Mouse (Mus musculus) CH12.LX (cell line): ENCODE results near the gene Jpt2. TPM values are rescaled to one million over a fixed set of nuclear protein-coding genes. Genes with fewer than 3 reads are reported as not detected.

Source experiments
- DNase-seq: peaks from one replicate; pipeline ENCODE4 v3.0.0-alpha.2; 2013; ENCODE audit errors: extremely low read depth
- H3K27ac ChIP-seq: 2 replicates; pipeline ENCODE4 v1.5.1; 2012; ENCODE audit warnings: low read depth, mild to moderate bottlenecking, control low read depth, moderate library complexity; ENCODE audit not compliant: insufficient read depth
- H3K27me3 ChIP-seq: replicated peaks from 2 replicates; pipeline ENCODE3; 2012; ENCODE audit warnings: inconsistent platforms
- H3K36me3 ChIP-seq, 2 experiments: replicated peaks in 1 of 2; 2 replicates each; pipeline versions ENCODE3 to v1.6.1; 2012; ENCODE audit warnings: inconsistent platforms in 1 of 2, low read length in 1 of 2, mild to moderate bottlenecking in 1 of 2, mixed read lengths in 1 of 2, moderate library complexity in 1 of 2; ENCODE audit not compliant: control insufficient read depth in 1 of 2, insufficient read depth in 1 of 2
- H3K4me1 ChIP-seq, 2 experiments: 2 replicates each; pipeline ENCODE4 v1.6.1; 2012; ENCODE audit warnings: inconsistent platforms in 1 of 2, moderate library complexity in 1 of 2; ENCODE audit not compliant: insufficient read depth in 2 of 2, control insufficient read depth in 1 of 2
- H3K4me2 ChIP-seq: 2 replicates; pipeline ENCODE4 v1.6.1; 2012; ENCODE audit warnings: low read depth, mild to moderate bottlenecking, control low read depth; ENCODE audit not compliant: poor library complexity, insufficient read depth, severe bottlenecking
- H3K4me3 ChIP-seq, 3 experiments: fragments of 150-350 bp in 1 of 3; sonication (generic) in 1 of 3; replicated peaks in 1 of 3; 2 replicates each; pipeline versions ENCODE3 to v1.5.1; 2011 to 2012; ENCODE audit warnings: low read depth in 2 of 3, low read length in 2 of 3, mild to moderate bottlenecking in 2 of 3, moderate library complexity in 2 of 3, control low read depth in 1 of 3, improper control_type of control experiment in 1 of 3, inconsistent platforms in 1 of 3, mixed read lengths in 1 of 3; ENCODE audit not compliant: poor library complexity in 1 of 3
- H3K79me2 ChIP-seq: replicated peaks from 2 replicates; pipeline ENCODE4 v1.6.1; 2012; ENCODE audit warnings: mild to moderate bottlenecking, moderate library complexity; ENCODE audit not compliant: control insufficient read depth, poor library complexity, insufficient read depth, severe bottlenecking; ENCODE audit errors: extremely low read depth
- H3K9ac ChIP-seq: 2 replicates; pipeline ENCODE4 v1.6.1; 2012; ENCODE audit warnings: low read depth, mild to moderate bottlenecking, control low read depth, moderate library complexity; ENCODE audit not compliant: insufficient read depth
- H3K9me3 ChIP-seq: replicated peaks from 2 replicates; pipeline ENCODE3; 2012; ENCODE audit warnings: low read length, inconsistent platforms, mixed read lengths
- BHLHE40 ChIP-seq: IDR thresholded peaks from 2 replicates; pipeline ENCODE4 v1.6.1; 2011; ENCODE audit warnings: mild to moderate bottlenecking, low read depth, low read length, improper control_type of control experiment
- CHD2 ChIP-seq: IDR thresholded peaks from 2 replicates; pipeline ENCODE4 v1.6.1; 2011; ENCODE audit warnings: low read length, improper control_type of control experiment
- CTCF ChIP-seq, 2 experiments: IDR thresholded peaks in 1 of 2; conservative IDR thresholded peaks in 1 of 2; 2 replicates each; pipeline ENCODE4 v1.5.1; 2011 to 2012; ENCODE audit warnings: low read depth in 2 of 2, low read length in 2 of 2, improper control_type of control experiment in 1 of 2, inconsistent platforms in 1 of 2, mild to moderate bottlenecking in 1 of 2, moderate library complexity in 1 of 2
- ETS1 ChIP-seq: conservative IDR thresholded peaks from 2 replicates; pipeline ENCODE4 v1.6.1; 2012; ENCODE audit warnings: low read depth, mild to moderate bottlenecking, inconsistent platforms, low read length, improper control_type of control experiment, moderate library complexity
- JUN ChIP-seq: IDR thresholded peaks from 2 replicates; pipeline ENCODE4 v1.6.1; 2011; ENCODE audit warnings: low read depth, mild to moderate bottlenecking, low read length, improper control_type of control experiment, moderate library complexity; ENCODE audit not compliant: insufficient read depth
- KAT2A ChIP-seq: IDR thresholded peaks from 2 replicates; pipeline ENCODE4 v1.6.1; 2012; ENCODE audit warnings: low read length, improper control_type of control experiment, inconsistent platforms; ENCODE audit not compliant: insufficient replicate concordance
- MAZ ChIP-seq: IDR thresholded peaks from 2 replicates; pipeline ENCODE4 v1.6.1; 2012; ENCODE audit warnings: low read depth, mild to moderate bottlenecking, inconsistent platforms, low read length, improper control_type of control experiment, moderate library complexity
- MEF2A ChIP-seq: IDR thresholded peaks from 2 replicates; pipeline ENCODE4 v1.6.1; 2014; ENCODE audit warnings: low read depth, mild to moderate bottlenecking, inconsistent platforms, low read length, improper control_type of control experiment, borderline replicate concordance
- MYC ChIP-seq: IDR thresholded peaks from 2 replicates; pipeline ENCODE4 v1.6.1; 2011; ENCODE audit warnings: low read depth, mild to moderate bottlenecking, improper control_type of control experiment, low read length
- NELFE ChIP-seq: IDR thresholded peaks from 2 replicates; pipeline ENCODE4 v1.6.1; 2011; ENCODE audit warnings: low read depth, low read length, improper control_type of control experiment
- NRF1 ChIP-seq: IDR thresholded peaks from 2 replicates; pipeline ENCODE4 v1.6.1; 2014; ENCODE audit warnings: low read depth, mild to moderate bottlenecking, inconsistent platforms, low read length, improper control_type of control experiment, moderate library complexity
- PAX5 ChIP-seq: IDR thresholded peaks from 2 replicates; pipeline ENCODE4 v1.6.1; 2012; ENCODE audit warnings: low read length, inconsistent platforms, mixed read lengths
- POLR2A ChIP-seq: IDR thresholded peaks from 2 replicates; pipeline ENCODE4 v1.6.1; 2011; ENCODE audit warnings: low read depth, mild to moderate bottlenecking, improper control_type of control experiment, low read length
- POLR2AphosphoS2 ChIP-seq: IDR thresholded peaks from 2 replicates; pipeline ENCODE4 v1.6.1; 2011; ENCODE audit warnings: low read depth, low read length, improper control_type of control experiment
- RAD21 ChIP-seq: IDR thresholded peaks from 2 replicates; pipeline ENCODE4 v1.6.1; 2011; ENCODE audit warnings: low read depth, mild to moderate bottlenecking, low read length, improper control_type of control experiment, moderate library complexity
- SIN3A ChIP-seq: IDR thresholded peaks from 2 replicates; pipeline ENCODE4 v1.6.1; 2012; ENCODE audit warnings: low read length, improper control_type of control experiment, inconsistent platforms
- SMC3 ChIP-seq: IDR thresholded peaks from 2 replicates; pipeline ENCODE4 v1.6.1; 2011; ENCODE audit warnings: low read depth, low read length, improper control_type of control experiment
- UBTF ChIP-seq: IDR thresholded peaks from 2 replicates; pipeline ENCODE4 v1.6.1; 2012; ENCODE audit warnings: low read depth, mild to moderate bottlenecking, inconsistent platforms, low read length, improper control_type of control experiment, moderate library complexity
- ZC3H11A ChIP-seq: IDR thresholded peaks from 2 replicates; pipeline ENCODE4 v1.6.1; 2012; ENCODE audit warnings: low read depth, mild to moderate bottlenecking, inconsistent platforms, low read length, improper control_type of control experiment
- ZKSCAN1 ChIP-seq: IDR thresholded peaks from 2 replicates; pipeline ENCODE4 v1.6.1; 2012; ENCODE audit warnings: low read depth, inconsistent platforms, low read length, improper control_type of control experiment, borderline replicate concordance
- ZNF384 ChIP-seq: IDR thresholded peaks from 2 replicates; pipeline ENCODE4 v1.6.1; 2012; ENCODE audit warnings: low read depth, low read length, improper control_type of control experiment, inconsistent platforms
- dilution Hi-C: fragments of 300-500 bp; cut with MboI; formaldehyde crosslinking; loops from 2 replicates; pipeline ENCODE4 v1.14.3; 2020; ENCODE audit warnings: low sequenced_read_pairs; ENCODE audit not compliant: extremely low pct_unique_long_range_greater_than_20kb, extremely low pct_ligation_motif_present
- in situ Hi-C: fragments of 300-500 bp; cut with MboI; formaldehyde crosslinking; loops from 3 replicates; pipeline ENCODE4 v1.14.3; 2019; ENCODE audit warnings: low sequenced_read_pairs, low pct_ligation_motif_present, low pct_unique_long_range_greater_than_20kb, mixed read lengths
- polyA plus RNA-seq: library from polyadenylated mRNA; unstranded; fragments of >175 nt; gene quantifications from 2 replicates; pipeline ENCODE4 v1.2.1, GENCODE M21; 2012; ENCODE audit warnings: low read depth; ENCODE audit not compliant: insufficient read length
- total RNA-seq, 2 experiments: library from RNA; depleted of rRNA; stranded (reverse); fragments of 300-350 nt in 1 of 2; fragments of >200 nt in 1 of 2; gene quantifications; 2 replicates each; pipeline ENCODE4 v1.2.3; 2012 to 2014

The Jpt2 gene
- total and polyA plus RNA-seq, 3 experiments, result 33.5 to 70.9 (median 62.9) TPM

- no peak overlapping the region for H3K27ac ChIP-seq
- dilution Hi-C loops, result no loop called here
- H3K4me2 ChIP-seq, result no peak overlapping the region
- H3K9ac ChIP-seq, result no peak overlapping the region
- in situ Hi-C loops, result no loop called here
- H3K27me3 ChIP-seq, result no peaks in the 10 kb centered on the region
- H3K79me2 ChIP-seq, result no peaks in the 10 kb centered on the region
- H3K36me3 ChIP-seq, result peaks cover 88 to 100% of the 10 kb centered on the region in 2 experiments
- DNase-seq, result no peak
- TF ChIP-seq POLR2A (no peak), BHLHE40 (no peak), SIN3A (no peak), MAZ (no peak), CTCF (conservative IDR thresholded peaks at IDR 0.05 in 1 of 2, IDR thresholded peaks at IDR 0.05 in 1 of 2; ENCODE audit: low read depth in 2 of 2, low read length in 2 of 2) (no peak), ETS1 (no peak), MYC (no peak), POLR2AphosphoS2 (no peak), NELFE (no peak), MEF2A (no peak), CHD2 (no peak), RAD21 (no peak), KAT2A (no peak), JUN (no peak), SMC3 (no peak), ZC3H11A (no peak), UBTF (no peak), ZNF384 (no peak)
- no peaks in the 10 kb centered on the region for H3K9me3 ChIP-seq
- no peak overlapping the region for H3K4me3 ChIP-seq
- no peaks in the 10 kb centered on the region for H3K4me1 ChIP-seq
These were observed 52.9 kb downstream of the Jpt2 start for GRCm38 (mm10) chr17:24907591-24907990.

GRCm38 (mm10) chr17:24903767-24904166 lies 56.7 kb downstream of the Jpt2 start:
- H3K4me2 ChIP-seq, result no peak overlapping the region
- TF ChIP-seq POLR2AphosphoS2 (no peak), ZC3H11A (no peak), ZKSCAN1 (no peak), SIN3A (no peak), BHLHE40 (no peak), POLR2A (no peak), PAX5 (no peak), NRF1 (no peak)
- no peak overlapping the region for H3K27ac ChIP-seq
- 0 out of 4 replicates have a peak, but pooled peaks cover 0 to 2% of the 10 kb centered on the region in 2 experiments for H3K4me1 ChIP-seq
- DNase-seq, result no peak
- H3K9me3 ChIP-seq, result no peaks in the 10 kb centered on the region
- in situ Hi-C loops (no loop called here), dilution Hi-C loops (no loop called here)
- no peaks in the 10 kb centered on the region for H3K79me2 ChIP-seq
- H3K27me3 ChIP-seq, result no peaks in the 10 kb centered on the region
- H3K9ac ChIP-seq, result no peak overlapping the region
- peaks cover 98 to 100% of the 10 kb centered on the region in 2 experiments for H3K36me3 ChIP-seq
- no peak overlapping the region for H3K4me3 ChIP-seq
